Mouse (Mus musculus) liver, embryonic 13.5 days (tissue): ENCODE results near the gene Ccdc163. TPM values are rescaled to one million over a fixed set of nuclear protein-coding genes. Genes with fewer than 3 reads are reported as not detected.
"Not testable (repeated sequence)": the region's sequence is repeated elsewhere in the genome, so short reads cannot be mapped to it uniquely, and the experiment has no call there.

Experiments used
- ATAC-seq: fragments of 200-750 bp; cut with Nextera tagmentation; 2 replicates; pipeline ENCODE4 v1.8.0; 2017; ENCODE audit warnings: low read depth, mild to moderate bottlenecking, moderate number of reproducible peaks, moderate library complexity
- DNase-seq: peaks from one replicate; pipeline ENCODE4 v3.0.0; 2022
- H3K27ac ChIP-seq: fragments of 300-500 bp; sonication (generic); 2 replicates; pipeline ENCODE4 v1.5.1; 2015; ENCODE audit warnings: moderate library complexity, mild to moderate bottlenecking, inconsistent platforms
- H3K27me3 ChIP-seq: fragments of 300-500 bp; sonication (generic); 2 replicates; pipeline ENCODE4 v1.6.1; 2015; ENCODE audit warnings: mild to moderate bottlenecking, inconsistent platforms
- H3K36me3 ChIP-seq: fragments of 300-500 bp; sonication (generic); 2 replicates; pipeline ENCODE4 v1.6.1; 2015; ENCODE audit warnings: mild to moderate bottlenecking, inconsistent platforms
- H3K4me1 ChIP-seq: fragments of 300-500 bp; sonication (generic); replicated peaks from 2 replicates; pipeline ENCODE4 v1.6.1; 2015; ENCODE audit warnings: inconsistent platforms
- H3K4me2 ChIP-seq: fragments of 300-500 bp; sonication (generic); 2 replicates; pipeline ENCODE4 v1.6.1; 2015; ENCODE audit warnings: inconsistent platforms, mild to moderate bottlenecking, moderate library complexity
- H3K4me3 ChIP-seq: fragments of 300-500 bp; sonication (generic); replicated peaks from 2 replicates; pipeline ENCODE4 v1.5.1; 2015; ENCODE audit warnings: mild to moderate bottlenecking, inconsistent platforms
- H3K9ac ChIP-seq: fragments of 300-500 bp; sonication (generic); 2 replicates; pipeline ENCODE4 v1.6.1; 2015; ENCODE audit warnings: mild to moderate bottlenecking, inconsistent platforms
- H3K9me3 ChIP-seq: fragments of 300-500 bp; sonication (generic); replicated peaks from 2 replicates; pipeline ENCODE4 v1.6.1; 2016; ENCODE audit warnings: inconsistent platforms
- WGBS: fragments of 180-500 bp; shearing (Covaris S2); methylation state at CpG from one replicate; pipeline ENCODE4 v1.1.7; 2015; ENCODE audit not compliant: insufficient replicate concordance; 5-methylcytosine and 5-hydroxymethylcytosine counted together
- polyA plus RNA-seq: library from polyadenylated mRNA; unstranded; fragments of >200 nt; fragmentation: Nextera tagmentation; extraction: Ambion mirVana; gene quantifications from 2 replicates; pipeline ENCODE4 v1.2.1, GENCODE M21; 2015

The Ccdc163 gene
- polyA plus RNA-seq, 1 experiment from 2014 or later: 13.3 TPM

- 62% methylated on average over 5 of the region's 5 CpGs for WGBS
- H3K9me3 ChIP-seq: no peaks in the 10 kb centered on the region
- DNase-seq: no peak
These were observed 29.2 kb upstream of the Ccdc163 start for GRCm38 (mm10) chr4:116679141-116679540.

GRCm38 (mm10) chr4:116680521-116680920 is 27.8 kb upstream of the Ccdc163 start:
- H3K36me3 ChIP-seq, H3K4me2 ChIP-seq, DNase-seq, ATAC-seq, H3K27ac ChIP-seq, H3K9ac ChIP-seq, H3K4me3 ChIP-seq, H3K9me3 ChIP-seq, H3K27me3 ChIP-seq: not testable (repeated sequence)
- H3K4me1 ChIP-seq: peaks cover 30% of the 10 kb centered on the region
- 71% methylated on average over 4 of the region's 4 CpGs for WGBS

More at GRCm38 (mm10) chr4:116679141-116679540, 29.2 kb upstream of the Ccdc163 start:
- H3K9ac ChIP-seq: no peak overlapping the region
- H3K4me1 ChIP-seq: peaks cover 17% of the 10 kb centered on the region
- H3K4me3 ChIP-seq: no peak overlapping the region
- no peaks in the 10 kb centered on the region for H3K36me3 ChIP-seq
- H3K27me3 ChIP-seq: peaks cover 3% of the 10 kb centered on the region; the same call in 1 of the 2 replicates
- no peak overlapping the region for H3K27ac ChIP-seq
- no peak for ATAC-seq
- H3K4me2 ChIP-seq: no peak overlapping the region

GRCm38 (mm10) chr4:116683957-116684356 is 24.4 kb upstream of the Ccdc163 start:
- peak overlapping the region; percentile 85 for H3K4me2 ChIP-seq
- peaks cover 58% of the 10 kb centered on the region for H3K4me1 ChIP-seq
- WGBS: 18% methylated on average over 4 of the region's 4 CpGs
- peaks cover 14% of the 10 kb centered on the region for H3K36me3 ChIP-seq
- H3K9me3 ChIP-seq: no peaks in the 10 kb centered on the region
- DNase-seq (no peak), ATAC-seq (peak; percentile 16; the same call in 1 of the 2 replicates)
- no peak overlapping the region; the same call in 1 of the 2 replicates for H3K4me3 ChIP-seq
- H3K27me3 ChIP-seq: peaks cover 3% of the 10 kb centered on the region; the same call in 1 of the 2 replicates
- H3K9ac ChIP-seq: no peak overlapping the region
- no peak overlapping the region for H3K27ac ChIP-seq

GRCm38 (mm10) chr4:116684665-116685064 is 23.6 kb upstream of the Ccdc163 start:
- H3K36me3 ChIP-seq: peaks cover 21% of the 10 kb centered on the region
- H3K9ac ChIP-seq: no peak overlapping the region
- H3K9me3 ChIP-seq: no peaks in the 10 kb centered on the region
- ATAC-seq (no peak), DNase-seq (no peak)
- peak overlapping the region; percentile 85 for H3K4me2 ChIP-seq
- peak overlapping the region; percentile 91 for H3K27ac ChIP-seq
- peaks cover 65% of the 10 kb centered on the region for H3K4me1 ChIP-seq
- WGBS: 50% methylated on average over 2 of the region's 2 CpGs
- no peaks in the 10 kb centered on the region for H3K27me3 ChIP-seq
- peak overlapping the region; percentile 76; the same call in 1 of the 2 replicates for H3K4me3 ChIP-seq

GRCm38 (mm10) chr4:116685402-116686061 is 22.8 kb upstream of the Ccdc163 start, which contains the start of gene Prdx1:
Gene Prdx1 (plus strand): TSS chr4:116685544.
- Histone ChIP-seq H3K27me3 (no peaks in the 10 kb centered on the region), H3K27ac (peak within 1 kb of the TSS; percentile 91), H3K9me3 (no peaks in the 10 kb centered on the region), H3K36me3 (peaks cover 27% of the 10 kb centered on the region), H3K4me1 (peaks cover 66% of the 10 kb centered on the region), H3K9ac (peak within 1 kb of the TSS; percentile 85), H3K4me2 (peak within 1 kb of the TSS; percentile 85), H3K4me3 (peak within 1 kb of the TSS; percentile 76)
- ATAC-seq (peak; percentile 89), DNase-seq (peak; percentile 89)
- under 1% methylated on average over 56 of the region's 56 CpGs for WGBS

GRCm38 (mm10) chr4:116687041-116687440 is 21.3 kb upstream of the Ccdc163 start:
- Histone ChIP-seq H3K27ac (no peak overlapping the region), H3K9ac (peak overlapping the region; percentile 85), H3K27me3 (no peaks in the 10 kb centered on the region), H3K4me1 (peaks cover 68% of the 10 kb centered on the region), H3K36me3 (peaks cover 39% of the 10 kb centered on the region), H3K4me3 (peak overlapping the region; percentile 76), H3K9me3 (no peaks in the 10 kb centered on the region), H3K4me2 (peak overlapping the region; percentile 85)
- ATAC-seq (no peak), DNase-seq (no peak)
- 37% methylated on average over 1 of the region's 1 CpGs for WGBS

GRCm38 (mm10) chr4:116689309-116689876 is 18.9 kb upstream of the Ccdc163 start:
- WGBS: 80% methylated on average over 4 of the region's 4 CpGs
- H3K4me2 ChIP-seq: peak overlapping the region; percentile 32; the same call in 1 of the 2 replicates
- H3K4me3 ChIP-seq: no peak overlapping the region
- peaks cover 62% of the 10 kb centered on the region for H3K36me3 ChIP-seq
- DNase-seq: no peak
- no peaks in the 10 kb centered on the region for H3K27me3 ChIP-seq
- peaks cover 49% of the 10 kb centered on the region for H3K4me1 ChIP-seq
- H3K9ac ChIP-seq: no peak overlapping the region; the same call in 1 of the 2 replicates
- no peaks in the 10 kb centered on the region for H3K9me3 ChIP-seq
- H3K27ac ChIP-seq: no peak overlapping the region
- no peak for ATAC-seq

- ATAC-seq: no peak
- Histone ChIP-seq H3K4me2 (no peak overlapping the region), H3K36me3 (peaks cover 87% of the 10 kb centered on the region), H3K9ac (no peak overlapping the region), H3K9me3 (no peaks in the 10 kb centered on the region), H3K27ac (no peak overlapping the region), H3K27me3 (no peaks in the 10 kb centered on the region), H3K4me3 (no peak overlapping the region), H3K4me1 (peaks cover 28% of the 10 kb centered on the region)
- no peak for DNase-seq
- 67% methylated on average over 2 of the region's 2 CpGs for WGBS
These were observed 16.2 kb upstream of the Ccdc163 start for GRCm38 (mm10) chr4:116692146-116692545.

GRCm38 (mm10) chr4:116693785-116694184 is 14.5 kb upstream of the Ccdc163 start:
- DNase-seq (no peak), ATAC-seq (no peak)
- Histone ChIP-seq H3K27me3 (no peaks in the 10 kb centered on the region), H3K9me3 (no peaks in the 10 kb centered on the region), H3K4me3 (no peak overlapping the region), H3K27ac (no peak overlapping the region), H3K4me2 (no peak overlapping the region), H3K9ac (no peak overlapping the region), H3K36me3 (peaks cover 91% of the 10 kb centered on the region), H3K4me1 (peaks cover 15% of the 10 kb centered on the region)
- 74% methylated on average over 2 of the region's 2 CpGs for WGBS

- Histone ChIP-seq H3K9me3 (no peaks in the 10 kb centered on the region), H3K9ac (no peak overlapping the region), H3K4me1 (peaks cover 3% of the 10 kb centered on the region; the same call in 1 of the 2 replicates), H3K4me2 (no peak overlapping the region), H3K36me3 (peaks cover 69% of the 10 kb centered on the region), H3K4me3 (no peak overlapping the region), H3K27ac (no peak overlapping the region), H3K27me3 (no peaks in the 10 kb centered on the region)
- DNase-seq: no peak
- WGBS: 47% methylated on average over 2 of the region's 2 CpGs
- no peak for ATAC-seq
These were observed 9.5 kb upstream of the Ccdc163 start for GRCm38 (mm10) chr4:116698693-116699342.

- WGBS: 68% methylated on average over 1 of the region's 1 CpGs
- no peak overlapping the region for H3K4me2 ChIP-seq
- H3K27me3 ChIP-seq: no peaks in the 10 kb centered on the region
- H3K4me1 ChIP-seq: peaks cover 3% of the 10 kb centered on the region; the same call in 1 of the 2 replicates
- DNase-seq (no peak), ATAC-seq (no peak)
- no peak overlapping the region for H3K9ac ChIP-seq
- H3K9me3 ChIP-seq: no peaks in the 10 kb centered on the region
- peaks cover 48% of the 10 kb centered on the region for H3K36me3 ChIP-seq
- no peak overlapping the region for H3K4me3 ChIP-seq
- H3K27ac ChIP-seq: no peak overlapping the region
These were observed 7.3 kb upstream of the Ccdc163 start for GRCm38 (mm10) chr4:116700964-116701363.
